Mouse (Mus musculus): ENCODE measurements around the gene Il16. TPM values are rescaled to one million over a fixed set of nuclear protein-coding genes. Genes with fewer than 3 reads are reported as not detected.

The Il16 gene
- polyA plus RNA-seq (2011; ENCODE audit: insufficient read depth, insufficient read length, low read depth, missing spikeins): not detected in 2 replicates

GRCm38 (mm10) chr7:83745413-83746106, at the start of gene Il16:
Gene Il16 (minus strand): TSS chr7:83745726.
- no peaks in the 10 kb centered on the region for H3K9me3 ChIP-seq (replicated peaks; ENCODE audit: control insufficient read depth, insufficient read depth, low read length, poor library complexity, severe bottlenecking)
- H3K4me1 ChIP-seq (ENCODE audit: control insufficient read depth, insufficient read depth, low read length): no peaks in the 10 kb centered on the region
- H3K9ac ChIP-seq (ENCODE audit: low read depth, poor library complexity, severe bottlenecking): no peak within 1 kb of the TSS
- no peak for TF ChIP-seq CTCF (IDR thresholded peaks at IDR 0.05; ENCODE audit: low read depth, low read length)
- no peak for TF ChIP-seq EP300 (IDR thresholded peaks at IDR 0.05; ENCODE audit: insufficient read depth, low read depth, low read length)
- no peak for TF ChIP-seq POLR2A (IDR thresholded peaks at IDR 0.05; ENCODE audit: insufficient read depth, low read length)
- no peaks in the 10 kb centered on the region for H3K27me3 ChIP-seq (ENCODE audit: control insufficient read depth, insufficient read depth, low read length, poor library complexity, severe bottlenecking)
- no peaks in the 10 kb centered on the region for H3K36me3 ChIP-seq (ENCODE audit: control insufficient read depth, insufficient read depth, low read length, poor library complexity, severe bottlenecking)
- H3K4me3 ChIP-seq (ENCODE audit: low read depth, low read length): no peak within 1 kb of the TSS
- no peak within 1 kb of the TSS for H3K27ac ChIP-seq (ENCODE audit: insufficient read depth, low read length)

- Histone ChIP-seq H3K4me1 (ENCODE audit: control insufficient read depth, insufficient read depth, low read length) (no peaks in the 10 kb centered on the region), H3K4me3 (ENCODE audit: low read depth, low read length) (0 out of 2 replicates have a peak within 1 kb of the TSS, but pooled peaks have one; percentile 1), H3K9ac (ENCODE audit: low read depth, poor library complexity, severe bottlenecking) (no peak within 1 kb of the TSS), H3K36me3 (ENCODE audit: control insufficient read depth, insufficient read depth, low read length, poor library complexity, severe bottlenecking) (no peaks in the 10 kb centered on the region), H3K27ac (ENCODE audit: insufficient read depth, low read length) (no peak within 1 kb of the TSS), H3K9me3 (replicated peaks; ENCODE audit: control insufficient read depth, insufficient read depth, low read length, poor library complexity, severe bottlenecking) (no peaks in the 10 kb centered on the region), H3K27me3 (ENCODE audit: control insufficient read depth, insufficient read depth, low read length, poor library complexity, severe bottlenecking) (no peaks in the 10 kb centered on the region)
- TF ChIP-seq CTCF (IDR thresholded peaks at IDR 0.05; ENCODE audit: low read depth, low read length) (no peak), EP300 (IDR thresholded peaks at IDR 0.05; ENCODE audit: insufficient read depth, low read depth, low read length) (no peak)
These were observed 49.2 kb upstream of the Il16 start, which contains the start of gene Cfap161 for GRCm38 (mm10) chr7:83794705-83795104. Gene Cfap161 (minus strand): TSS chr7:83794880.

DNA sequence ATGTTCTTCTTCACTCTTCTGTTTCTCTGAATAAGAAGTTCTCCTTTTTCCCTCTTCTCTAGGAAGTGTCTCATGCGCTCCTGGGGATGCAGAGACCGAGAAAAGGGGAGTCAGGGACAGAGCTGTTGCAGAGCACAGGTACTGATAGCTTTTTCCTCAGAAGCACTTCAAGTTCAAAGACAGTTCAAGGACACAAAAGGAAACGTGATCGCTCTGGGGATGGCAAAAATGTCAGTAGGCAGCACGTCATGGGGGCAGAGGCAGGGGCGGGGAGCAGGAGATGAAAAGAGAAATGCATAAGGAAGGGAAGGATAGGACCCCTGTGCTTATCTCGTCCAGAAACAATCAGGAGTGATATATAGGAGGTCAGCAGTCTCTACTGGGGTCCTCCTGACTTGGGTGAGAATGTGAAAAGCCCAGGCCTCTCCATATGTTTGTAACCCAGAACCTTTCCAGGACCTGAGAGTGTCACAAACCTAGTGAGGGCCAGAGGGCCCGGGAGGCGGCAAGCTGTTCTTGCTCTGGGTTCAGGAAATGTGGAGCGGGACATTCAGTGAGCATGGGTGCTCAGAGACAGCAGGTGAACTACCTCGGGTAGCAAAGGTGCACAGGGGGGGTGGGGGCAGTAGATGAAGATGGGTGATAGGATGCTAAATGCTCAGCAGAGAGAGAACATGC, 48.6 kb upstream of the Il16 start:
- H3K36me3 ChIP-seq (ENCODE audit: control insufficient read depth, insufficient read depth, low read length, poor library complexity, severe bottlenecking): no peaks in the 10 kb centered on the region
- TF ChIP-seq CTCF (IDR thresholded peaks at IDR 0.05; ENCODE audit: low read depth, low read length) (no peak), EP300 (IDR thresholded peaks at IDR 0.05; ENCODE audit: insufficient read depth, low read depth, low read length) (no peak), POLR2A (IDR thresholded peaks at IDR 0.05; ENCODE audit: insufficient read depth, low read length) (no peak)
- 0 out of 2 replicates have a peak overlapping the region, but pooled peaks have one; percentile 1 for H3K4me3 ChIP-seq (ENCODE audit: low read depth, low read length)
- H3K4me1 ChIP-seq (ENCODE audit: control insufficient read depth, insufficient read depth, low read length): no peaks in the 10 kb centered on the region
- H3K27ac ChIP-seq (ENCODE audit: insufficient read depth, low read length): no peak overlapping the region
- H3K27me3 ChIP-seq (ENCODE audit: control insufficient read depth, insufficient read depth, low read length, poor library complexity, severe bottlenecking): no peaks in the 10 kb centered on the region
- H3K9me3 ChIP-seq (replicated peaks; ENCODE audit: control insufficient read depth, insufficient read depth, low read length, poor library complexity, severe bottlenecking): no peaks in the 10 kb centered on the region
- H3K9ac ChIP-seq (ENCODE audit: low read depth, poor library complexity, severe bottlenecking): no peak overlapping the region

DNA sequence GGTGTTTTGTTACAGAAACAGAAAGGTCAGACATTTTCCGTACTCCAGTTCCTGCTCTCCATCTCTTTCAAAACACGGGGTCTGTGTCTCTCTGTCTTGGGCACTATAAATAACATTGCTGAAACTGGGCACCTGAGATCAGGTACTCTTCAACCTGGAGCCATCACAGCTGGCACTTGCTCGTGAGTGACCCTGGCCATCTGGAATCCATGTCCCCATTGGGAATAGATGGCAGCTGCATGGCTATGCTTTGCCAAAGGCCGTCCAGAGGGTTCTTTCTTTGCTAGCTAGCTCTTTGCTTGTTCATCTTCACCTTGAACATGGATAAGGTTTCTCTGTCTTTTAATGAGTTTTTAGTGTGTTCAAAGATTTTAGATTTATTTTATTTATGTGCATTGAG, 35.4 kb upstream of the Il16 start:
- H3K4me3 ChIP-seq (ENCODE audit: low read depth, low read length): no peak overlapping the region
- TF ChIP-seq CTCF (IDR thresholded peaks at IDR 0.05; ENCODE audit: low read depth, low read length) (no peak), EP300 (IDR thresholded peaks at IDR 0.05; ENCODE audit: insufficient read depth, low read depth, low read length) (no peak), POLR2A (IDR thresholded peaks at IDR 0.05; ENCODE audit: insufficient read depth, low read length) (no peak)
- no peaks in the 10 kb centered on the region for H3K9me3 ChIP-seq (replicated peaks; ENCODE audit: control insufficient read depth, insufficient read depth, low read length, poor library complexity, severe bottlenecking)
- no peak overlapping the region for H3K27ac ChIP-seq (ENCODE audit: insufficient read depth, low read length)
- H3K9ac ChIP-seq (ENCODE audit: low read depth, poor library complexity, severe bottlenecking): no peak overlapping the region
- H3K27me3 ChIP-seq (ENCODE audit: control insufficient read depth, insufficient read depth, low read length, poor library complexity, severe bottlenecking): no peaks in the 10 kb centered on the region
- no peaks in the 10 kb centered on the region for H3K4me1 ChIP-seq (ENCODE audit: control insufficient read depth, insufficient read depth, low read length)
- H3K36me3 ChIP-seq (ENCODE audit: control insufficient read depth, insufficient read depth, low read length, poor library complexity, severe bottlenecking): no peaks in the 10 kb centered on the region

DNA sequence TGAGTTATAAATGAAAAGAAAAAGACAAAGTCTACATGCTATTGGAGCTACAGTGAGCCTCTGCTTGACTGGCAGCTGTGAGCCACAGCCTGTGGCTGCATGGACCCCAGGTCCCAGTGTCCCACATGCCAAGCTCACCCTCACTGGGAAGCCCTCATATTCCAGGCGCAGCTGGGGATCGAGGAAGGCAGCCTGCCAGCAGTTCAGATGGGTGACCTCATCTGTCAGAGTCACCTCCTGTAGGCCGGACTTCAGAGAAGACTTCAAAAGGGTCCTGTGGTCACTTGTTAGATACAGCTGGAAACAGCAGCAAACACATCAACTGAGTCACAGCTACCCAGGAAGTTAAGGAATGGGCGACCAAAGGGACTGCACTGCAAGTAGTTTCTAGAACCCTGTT, 34.5 kb upstream of the Il16 start:
- no peaks in the 10 kb centered on the region for H3K27me3 ChIP-seq (ENCODE audit: control insufficient read depth, insufficient read depth, low read length, poor library complexity, severe bottlenecking)

DNA sequence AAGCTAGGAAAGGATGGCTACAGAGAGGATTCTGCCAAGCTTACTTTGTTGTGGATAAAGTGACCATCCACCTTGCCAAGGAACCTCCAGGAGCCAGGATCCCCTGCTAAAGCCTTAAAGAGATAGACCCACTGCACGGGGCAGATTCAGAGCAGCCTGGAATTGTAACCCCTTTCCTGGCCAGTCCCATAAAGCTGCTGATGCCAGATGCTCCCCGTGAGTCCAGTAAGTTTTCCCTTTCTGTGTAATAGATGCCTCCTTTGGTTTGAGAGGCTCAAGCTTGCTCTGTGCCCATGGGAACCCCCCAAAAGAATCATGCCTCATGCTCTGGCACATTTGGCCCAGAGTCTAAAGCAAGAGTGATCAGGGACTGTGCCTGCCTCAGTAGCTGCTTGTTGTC, 33.5 kb upstream of the Il16 start:
- no peak overlapping the region for H3K27ac ChIP-seq (ENCODE audit: insufficient read depth, low read length)
- H3K4me1 ChIP-seq (ENCODE audit: control insufficient read depth, insufficient read depth, low read length): no peaks in the 10 kb centered on the region
- no peak overlapping the region for H3K9ac ChIP-seq (ENCODE audit: low read depth, poor library complexity, severe bottlenecking)
- no peaks in the 10 kb centered on the region for H3K9me3 ChIP-seq (replicated peaks; ENCODE audit: control insufficient read depth, insufficient read depth, low read length, poor library complexity, severe bottlenecking)
- H3K27me3 ChIP-seq (ENCODE audit: control insufficient read depth, insufficient read depth, low read length, poor library complexity, severe bottlenecking): no peaks in the 10 kb centered on the region
- TF ChIP-seq POLR2A (IDR thresholded peaks at IDR 0.05; ENCODE audit: insufficient read depth, low read length) (no peak), CTCF (IDR thresholded peaks at IDR 0.05; ENCODE audit: low read depth, low read length) (no peak), EP300 (IDR thresholded peaks at IDR 0.05; ENCODE audit: insufficient read depth, low read depth, low read length) (no peak)
- no peak overlapping the region for H3K4me3 ChIP-seq (ENCODE audit: low read depth, low read length)
- no peaks in the 10 kb centered on the region for H3K36me3 ChIP-seq (ENCODE audit: control insufficient read depth, insufficient read depth, low read length, poor library complexity, severe bottlenecking)

More for the DNA sequence above, 34.5 kb upstream of the Il16 start:
- Histone ChIP-seq H3K4me1 (ENCODE audit: control insufficient read depth, insufficient read depth, low read length) (no peaks in the 10 kb centered on the region), H3K27ac (ENCODE audit: insufficient read depth, low read length) (no peak overlapping the region), H3K9ac (ENCODE audit: low read depth, poor library complexity, severe bottlenecking) (no peak overlapping the region), H3K36me3 (ENCODE audit: control insufficient read depth, insufficient read depth, low read length, poor library complexity, severe bottlenecking) (no peaks in the 10 kb centered on the region), H3K4me3 (ENCODE audit: low read depth, low read length) (no peak overlapping the region), H3K9me3 (replicated peaks; ENCODE audit: control insufficient read depth, insufficient read depth, low read length, poor library complexity, severe bottlenecking) (no peaks in the 10 kb centered on the region)
- no peak for TF ChIP-seq POLR2A (IDR thresholded peaks at IDR 0.05; ENCODE audit: insufficient read depth, low read length)
- TF ChIP-seq CTCF (IDR thresholded peaks at IDR 0.05; ENCODE audit: low read depth, low read length): no peak
- no peak for TF ChIP-seq EP300 (IDR thresholded peaks at IDR 0.05; ENCODE audit: insufficient read depth, low read depth, low read length)
